Mouse (Mus musculus) heart, postnatal 0 days (tissue): ENCODE data around the gene Hspg2. TPM values are rescaled to one million over a fixed set of nuclear protein-coding genes. Genes with fewer than 3 reads are reported as not detected.
"Not testable (repeated sequence)": the region's sequence is repeated elsewhere in the genome, so short reads cannot be mapped to it uniquely, and the experiment has no call there.

Source experiments
- ATAC-seq: fragments of 200-750 bp; cut with Nextera tagmentation; 2 replicates; pipeline ENCODE4 v1.8.0; 2017; ENCODE audit warnings: low read depth, moderate number of reproducible peaks, moderate library complexity; ENCODE audit not compliant: insufficient read depth
- DNase-seq: peaks from one replicate; pipeline ENCODE4 v3.0.0-alpha.2; 2016; ENCODE audit warnings: low spot score
- H3K27ac ChIP-seq: fragments of 300-500 bp; sonication (generic); 2 replicates; pipeline ENCODE4 v1.5.1; 2014; ENCODE audit warnings: low read depth, mild to moderate bottlenecking
- H3K27me3 ChIP-seq: fragments of 300-500 bp; sonication (generic); 2 replicates; pipeline ENCODE4 v1.6.1; 2014; ENCODE audit warnings: low read length, mixed read lengths; ENCODE audit not compliant: control insufficient read depth, insufficient read depth
- H3K36me3 ChIP-seq: fragments of 300-500 bp; sonication (generic); replicated peaks from 2 replicates; pipeline ENCODE4 v1.6.1; 2014; ENCODE audit warnings: low read length, mixed read lengths; ENCODE audit not compliant: control insufficient read depth, insufficient read depth
- H3K4me1 ChIP-seq: fragments of 300-500 bp; sonication (generic); 2 replicates; pipeline ENCODE4 v1.6.1; 2014; ENCODE audit warnings: antibody characterized with exemption; ENCODE audit not compliant: control insufficient read depth, insufficient read depth
- H3K4me2 ChIP-seq: fragments of 300-500 bp; sonication (generic); 2 replicates; pipeline ENCODE4 v1.6.1; 2014; ENCODE audit warnings: low read depth, mild to moderate bottlenecking, low read length, moderate library complexity
- H3K4me3 ChIP-seq: fragments of 300-500 bp; sonication (generic); 2 replicates; pipeline ENCODE4 v1.5.1; 2014; ENCODE audit warnings: low read depth, low read length
- H3K9ac ChIP-seq: fragments of 300-500 bp; sonication (generic); replicated peaks from 2 replicates; pipeline ENCODE4 v1.6.1; 2014; ENCODE audit warnings: low read depth, low read length, mixed read lengths
- H3K9me3 ChIP-seq: fragments of 300-500 bp; sonication (generic); replicated peaks from 2 replicates; pipeline ENCODE4 v1.6.1; 2016; ENCODE audit warnings: low read length; ENCODE audit not compliant: control insufficient read depth
- CTCF ChIP-seq: IDR thresholded peaks from 2 replicates; pipeline ENCODE4 v1.5.1; 2016; ENCODE audit warnings: antibody characterized with exemption, control low read depth, low read depth
- EP300 ChIP-seq: IDR thresholded peaks from 2 replicates; pipeline ENCODE4 v1.6.1; 2016; ENCODE audit warnings: antibody characterized with exemption, low read depth
- WGBS: fragments of 180-500 bp; shearing (Covaris S2); extraction: QIAGEN DNeasy Blood & Tissue Kit; methylation state at CpG from one replicate; pipeline ENCODE4 v1.1.7; 2014; 5-methylcytosine and 5-hydroxymethylcytosine counted together
- polyA plus RNA-seq: library from polyadenylated mRNA; unstranded; fragments of >200 nt; fragmentation: Nextera tagmentation; extraction: Ambion mirVana; gene quantifications from 2 replicates; pipeline ENCODE4 v1.2.1, GENCODE M21; 2015
- total RNA-seq: library from RNA; depleted of rRNA; stranded (reverse); fragments of >200 nt; gene quantifications from 2 replicates; pipeline ENCODE4 v1.2.3, GENCODE M21; 2014; ENCODE audit warnings: low replicate concordance; rRNA removed

Gene Hspg2
- 473 and 516 TPM in 2 replicates for total RNA-seq
- polyA plus RNA-seq: 41.2 and 42.4 TPM in 2 replicates

DNA sequence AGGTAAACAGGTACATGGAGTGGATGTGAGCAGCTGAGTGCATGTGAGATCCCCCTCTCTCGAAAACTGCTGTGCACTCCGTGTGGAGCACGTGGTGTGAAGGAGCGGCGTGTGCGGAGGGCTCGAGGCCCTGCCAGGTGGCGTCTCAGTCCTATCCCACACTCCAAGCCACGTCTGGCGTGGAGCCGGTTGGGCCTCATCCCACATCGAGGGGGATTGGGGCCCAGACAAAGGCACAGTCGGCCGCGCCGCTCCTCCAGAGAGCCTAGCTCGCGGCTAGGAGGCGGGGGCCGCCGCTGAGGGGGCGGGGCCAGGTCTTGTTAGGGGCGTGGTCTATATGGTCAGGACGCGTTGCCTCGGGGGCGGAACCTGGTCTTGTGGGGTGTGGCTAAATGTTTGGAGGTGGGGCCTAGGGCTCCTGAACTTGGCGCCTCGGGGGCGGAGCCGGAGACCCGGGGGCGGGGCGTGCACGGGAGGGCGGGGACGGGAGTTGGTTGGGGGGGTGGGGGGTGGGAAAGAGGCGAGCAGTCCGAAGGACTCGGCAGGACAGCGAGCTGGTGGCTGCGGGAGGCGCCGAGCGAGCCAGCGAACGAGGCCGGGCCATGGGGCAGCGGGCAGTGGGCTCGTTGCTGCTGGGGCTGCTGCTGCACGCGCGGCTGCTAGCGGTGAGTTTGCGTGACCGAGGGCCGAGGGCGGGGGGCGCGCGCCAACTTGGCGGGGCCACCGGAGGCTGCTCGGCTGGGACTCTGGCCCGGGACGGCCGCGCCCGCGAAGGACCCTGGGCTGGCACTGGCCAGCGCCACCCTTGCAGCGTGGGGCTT lies at the start of gene Hspg2:
TSS of gene Hspg2 (plus strand) at position 510 of the 821 bp plus-strand sequence.
- Histone ChIP-seq H3K27me3 (no peaks in the 10 kb centered on the region), H3K9me3 (no peaks in the 10 kb centered on the region), H3K36me3 (no peaks in the 10 kb centered on the region), H3K4me2 (peak within 1 kb of the TSS; percentile 88), H3K27ac (peak within 1 kb of the TSS; percentile 91), H3K9ac (peak within 1 kb of the TSS; percentile 89), H3K4me1 (peaks cover 50% of the 10 kb centered on the region), H3K4me3 (peak within 1 kb of the TSS; percentile 79)
- TF ChIP-seq EP300 (peak; percentile 28; the same call in 1 of the 2 replicates), CTCF (no peak; the same call in 1 of the 2 replicates)
- ATAC-seq: peak; percentile 84
- whole genome bisulfite sequencing: 1% methylated on average over 62 of the region's 72 CpGs
- DNase-seq: peak; percentile 95

DNA sequence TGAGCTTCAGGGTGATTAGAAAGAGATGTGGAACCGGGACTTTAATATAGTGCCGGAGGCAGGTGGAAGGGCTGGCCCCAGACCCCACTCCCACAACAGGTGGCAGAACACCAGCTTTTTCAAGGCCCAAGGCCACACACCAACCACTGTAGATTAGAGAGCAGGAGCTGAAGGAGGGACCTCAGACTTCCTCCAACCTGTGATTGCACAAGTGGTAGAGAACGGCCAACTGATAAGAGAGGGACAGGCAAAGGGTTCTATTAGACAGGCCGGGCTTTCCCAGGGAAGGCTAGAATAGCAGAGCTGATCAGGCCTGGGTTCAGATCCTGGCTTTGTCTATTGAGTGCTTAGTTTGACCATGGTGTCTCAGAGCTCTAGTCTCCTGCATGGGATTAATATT lies 38.1 kb upstream of the Hspg2 start, which contains the start of gene Cela3b:
TSS of gene Cela3b (minus strand) at position 39 of the 400 bp plus-strand sequence.
- Histone ChIP-seq H3K4me3 (no peak within 1 kb of the TSS), H3K4me1 (no peaks in the 10 kb centered on the region), H3K36me3 (no peaks in the 10 kb centered on the region), H3K27me3 (no peaks in the 10 kb centered on the region), H3K27ac (no peak within 1 kb of the TSS), H3K9ac (no peak within 1 kb of the TSS), H3K4me2 (no peak within 1 kb of the TSS), H3K9me3 (no peaks in the 10 kb centered on the region)
- no peak for TF ChIP-seq CTCF
- no peak for TF ChIP-seq EP300
- no peak for DNase-seq
- 47% methylated on average over 4 of the region's 4 CpGs for WGBS
- ATAC-seq: no peak

DNA sequence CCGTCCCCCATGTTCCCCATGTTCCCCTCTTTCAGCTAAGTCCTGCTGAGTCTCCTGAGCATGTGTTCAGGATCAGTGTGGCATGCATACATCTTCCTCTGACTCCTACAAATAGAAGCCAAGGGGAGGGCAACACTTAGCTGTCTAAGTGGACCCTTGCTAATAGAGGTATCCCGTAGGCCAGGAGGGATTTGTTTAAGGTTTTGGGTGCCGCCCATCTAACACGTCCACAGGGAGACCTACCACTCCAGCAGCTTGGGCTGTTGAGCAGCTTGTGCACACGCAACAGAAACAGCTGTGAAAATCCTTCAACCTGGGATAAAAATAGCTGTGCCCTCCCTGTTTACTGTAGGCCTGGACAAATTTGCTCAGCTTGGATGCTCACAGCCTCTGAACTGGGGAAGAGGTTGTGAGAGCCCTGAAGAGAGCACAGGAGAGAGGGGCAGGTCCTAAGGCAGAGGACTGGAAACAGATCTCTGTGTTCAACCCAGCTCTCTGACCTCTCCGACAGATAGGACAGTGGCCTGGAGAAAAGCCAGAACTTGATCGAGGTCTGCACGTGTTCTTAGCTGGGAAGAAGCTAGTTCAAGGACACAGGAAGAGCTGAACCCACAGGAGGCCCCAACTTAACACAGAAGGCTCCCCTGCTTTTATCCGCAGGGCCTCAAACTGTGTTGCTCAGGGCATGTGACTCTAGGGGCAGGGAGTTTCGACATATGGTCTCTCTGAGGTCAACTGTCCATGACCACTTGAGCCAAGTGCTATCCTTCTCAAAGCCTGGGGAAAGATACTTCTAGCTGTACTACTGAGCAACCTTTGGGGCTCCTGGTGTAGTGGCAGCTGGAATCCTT lies 35.6 kb upstream of the Hspg2 start:
- not testable (repeated sequence) for H3K27ac ChIP-seq, H3K4me2 ChIP-seq, H3K27me3 ChIP-seq, H3K4me1 ChIP-seq, DNase-seq, H3K4me3 ChIP-seq, H3K9me3 ChIP-seq, H3K36me3 ChIP-seq, H3K9ac ChIP-seq
- 27% methylated on average over 10 of the region's 10 CpGs for WGBS
- ATAC-seq: peak; percentile 34; the same call in 1 of the 2 replicates

DNA sequence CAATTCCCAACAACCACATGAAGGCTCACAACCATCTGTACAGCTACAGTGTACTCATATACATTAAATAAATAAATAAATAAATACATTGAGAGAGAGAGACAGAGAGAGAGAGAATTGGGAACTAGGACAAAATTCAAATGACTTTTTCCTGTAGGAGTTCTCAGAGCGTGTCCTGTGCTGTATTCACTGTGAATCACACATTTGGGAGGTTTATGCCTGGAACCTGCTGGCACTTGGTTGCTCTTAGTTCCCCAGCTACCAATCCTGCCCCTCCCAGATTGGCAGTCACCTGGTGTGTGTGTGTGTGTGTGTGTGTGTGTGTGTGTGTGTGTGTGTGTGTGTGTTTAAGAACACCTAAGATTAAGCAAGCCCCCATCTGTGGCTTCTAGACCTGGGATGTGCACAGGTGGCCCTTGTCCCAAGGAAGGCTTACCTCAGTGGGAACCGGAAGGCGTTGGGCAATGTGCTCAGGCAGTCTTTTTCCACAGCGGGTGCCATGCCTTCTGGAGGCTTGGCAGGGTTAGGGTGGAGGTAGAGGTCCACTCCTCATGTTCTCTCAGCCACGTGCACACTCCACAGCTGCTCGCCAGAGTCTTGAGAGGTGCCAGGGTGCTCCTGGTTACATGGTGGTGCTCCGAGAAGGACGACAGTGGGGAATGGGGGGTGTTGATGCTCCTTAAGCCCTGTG lies 31.4 kb upstream of the Hspg2 start:
- H3K27ac ChIP-seq: no peak overlapping the region

DNA sequence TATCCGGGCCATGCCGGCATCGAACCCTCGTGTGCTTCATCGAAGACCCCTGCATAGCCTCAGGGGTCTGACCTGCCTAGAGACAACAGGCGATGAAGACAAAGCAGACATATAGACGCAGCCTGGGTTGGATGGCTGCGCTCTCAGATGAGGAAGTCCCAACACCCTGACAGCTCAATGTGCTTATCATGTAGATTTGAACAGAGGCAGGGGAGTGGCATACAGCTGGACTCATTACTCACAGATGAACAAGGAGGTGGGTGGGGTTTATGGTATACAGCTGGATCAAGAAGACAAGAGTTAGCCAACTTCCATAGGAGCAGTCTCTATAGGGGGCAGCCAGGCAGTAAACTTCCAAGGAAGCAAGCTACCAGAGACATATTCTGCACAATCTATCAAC lies 29.7 kb upstream of the Hspg2 start:
- Histone ChIP-seq H3K4me1 (no peaks in the 10 kb centered on the region), H3K9ac (no peak overlapping the region), H3K4me3 (no peak overlapping the region), H3K27me3 (no peaks in the 10 kb centered on the region), H3K27ac (no peak overlapping the region), H3K9me3 (no peaks in the 10 kb centered on the region), H3K36me3 (no peaks in the 10 kb centered on the region), H3K4me2 (no peak overlapping the region)
- no peak for ATAC-seq
- no peak for TF ChIP-seq CTCF
- TF ChIP-seq EP300: no peak
- WGBS: 70% methylated on average over 8 of the region's 8 CpGs
- DNase-seq: no peak

More for the DNA sequence above, 31.4 kb upstream of the Hspg2 start:
- H3K9me3 ChIP-seq: no peaks in the 10 kb centered on the region
- H3K4me2 ChIP-seq: no peak overlapping the region
- no peaks in the 10 kb centered on the region for H3K27me3 ChIP-seq
- no peak overlapping the region for H3K4me3 ChIP-seq
- DNase-seq (no peak), ATAC-seq (no peak)
- H3K9ac ChIP-seq: no peak overlapping the region
- no peaks in the 10 kb centered on the region for H3K36me3 ChIP-seq
- H3K4me1 ChIP-seq: no peaks in the 10 kb centered on the region
- TF ChIP-seq CTCF: no peak
- TF ChIP-seq EP300: no peak
- 86% methylated on average over 8 of the region's 8 CpGs for WGBS
